Mouse (Mus musculus) A20 (cell line): ENCODE data around the gene Inka1.

ENCODE experiments used
- DNase-seq: peaks from one replicate; pipeline ENCODE4 v3.0.0-alpha.2; 2011; ENCODE audit warnings: low read depth, low spot score

The Inka1 gene

GRCm38 (mm10) chr9:107957141-107957540 lies 28.5 kb downstream of the Inka1 start:
- no peak for DNase-seq

- DNase-seq: no peak
These were observed 29.9 kb downstream of the Inka1 start for GRCm38 (mm10) chr9:107955613-107956289.

- DNase-seq: peak; percentile 82
These were observed 35.0 kb downstream of the Inka1 start for GRCm38 (mm10) chr9:107950460-107951355.

- DNase-seq: no peak
These were observed 35.8 kb downstream of the Inka1 start, which contains the start of gene Traip for GRCm38 (mm10) chr9:107949922-107950235. TSS of gene Traip (plus strand) at chr9:107950136.

- no peak for DNase-seq
These were observed 36.3 kb downstream of the Inka1 start for GRCm38 (mm10) chr9:107949184-107949921.

- DNase-seq: peak; percentile 18
These were observed 38.2 kb downstream of the Inka1 start for GRCm38 (mm10) chr9:107947241-107948194.

- DNase-seq: no peak
These were observed 48.8 kb downstream of the Inka1 start for GRCm38 (mm10) chr9:107936831-107937230.

- no peak for DNase-seq
These were observed 49.4 kb downstream of the Inka1 start for GRCm38 (mm10) chr9:107936215-107936822.

GRCm38 (mm10) chr9:107935790-107936214 lies 49.9 kb downstream of the Inka1 start:
- DNase-seq: peak; percentile 51

GRCm38 (mm10) chr9:107935374-107935773 lies 50.3 kb downstream of the Inka1 start, which contains the start of gene Camkv:
TSS of gene Camkv (plus strand) at chr9:107935674.
- DNase-seq: no peak
